Mouse (Mus musculus) limb, embryonic 12.5 days (tissue): Measurements from ENCODE around the gene Eddm3b. TPM values are rescaled to one million over a fixed set of nuclear protein-coding genes. Genes with fewer than 3 reads are reported as not detected.

Source experiments
- ATAC-seq: fragments of 200-750 bp; cut with Nextera tagmentation; 2 replicates; pipeline ENCODE4 v1.8.0; 2017; ENCODE audit warnings: low read depth, moderate TSS enrichment; ENCODE audit not compliant: insufficient number of reproducible peaks, insufficient read depth, low FRiP score, low TSS enrichment
- H3K27ac ChIP-seq: fragments of 300-500 bp; sonication (generic); 2 replicates; pipeline ENCODE4 v1.5.1; 2016; ENCODE audit warnings: mild to moderate bottlenecking, moderate library complexity
- H3K27me3 ChIP-seq: fragments of 300-500 bp; sonication (generic); 2 replicates; pipeline ENCODE4 v1.6.1; 2016; ENCODE audit warnings: mild to moderate bottlenecking, moderate library complexity
- H3K36me3 ChIP-seq: fragments of 300-500 bp; sonication (generic); 2 replicates; pipeline ENCODE4 v1.6.1; 2016; ENCODE audit warnings: mild to moderate bottlenecking, moderate library complexity
- H3K4me1 ChIP-seq: fragments of 300-500 bp; sonication (generic); replicated peaks from 2 replicates; pipeline ENCODE4 v1.6.1; 2016
- H3K4me2 ChIP-seq: fragments of 300-500 bp; sonication (generic); 2 replicates; pipeline ENCODE4 v1.6.1; 2016; ENCODE audit warnings: mild to moderate bottlenecking, moderate library complexity
- H3K4me3 ChIP-seq: fragments of 300-500 bp; sonication (generic); replicated peaks from 2 replicates; pipeline ENCODE4 v1.5.1; 2016; ENCODE audit warnings: mild to moderate bottlenecking
- H3K9ac ChIP-seq: fragments of 300-500 bp; sonication (generic); replicated peaks from 2 replicates; pipeline ENCODE4 v1.6.1; 2016; ENCODE audit warnings: mild to moderate bottlenecking, moderate library complexity
- H3K9me3 ChIP-seq: fragments of 300-500 bp; sonication (generic); 2 replicates; pipeline ENCODE4 v1.6.1; 2016; ENCODE audit warnings: mild to moderate bottlenecking, moderate library complexity
- WGBS: fragments of 180-500 bp; shearing (Covaris S2); methylation state at CpG from one replicate; pipeline ENCODE4 v1.1.7; 2016; 5-methylcytosine and 5-hydroxymethylcytosine counted together
- polyA plus RNA-seq: library from polyadenylated mRNA; unstranded; fragments of >200 nt; fragmentation: Nextera tagmentation; extraction: Ambion mirVana; gene quantifications from 2 replicates; pipeline ENCODE4 v1.2.1, GENCODE M21; 2016

The Eddm3b gene
- polyA plus RNA-seq, 1 experiment from 2014 or later, result not detected

DNA sequence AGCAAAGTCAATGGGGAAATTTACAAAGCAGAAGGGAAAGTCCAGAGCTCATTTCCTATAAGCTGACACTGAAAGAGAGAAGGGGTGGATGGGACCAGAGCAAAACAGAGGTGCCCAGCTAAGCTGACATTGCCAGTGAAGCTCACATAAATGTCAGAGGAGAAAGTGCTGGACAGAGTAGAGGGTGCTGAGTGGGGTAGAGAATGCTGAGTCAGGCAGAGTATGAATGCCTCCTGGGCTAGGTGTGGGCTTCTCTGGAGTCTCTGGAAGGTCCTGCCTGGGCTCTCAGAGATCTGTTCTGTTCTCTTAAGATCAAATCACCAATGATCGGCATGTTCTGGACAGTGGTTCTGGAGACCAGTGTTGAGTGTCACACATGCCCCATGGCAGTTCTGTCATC is 51.2 kb downstream of the Eddm3b start:
- H3K9me3 ChIP-seq, result no peaks in the 10 kb centered on the region
- no peak overlapping the region for H3K4me3 ChIP-seq
- ATAC-seq, result no peak
- H3K36me3 ChIP-seq, result no peaks in the 10 kb centered on the region
- no peak overlapping the region for H3K9ac ChIP-seq
- no peak overlapping the region for H3K27ac ChIP-seq
- H3K4me2 ChIP-seq, result no peak overlapping the region
- no peaks in the 10 kb centered on the region for H3K27me3 ChIP-seq
- H3K4me1 ChIP-seq, result no peaks in the 10 kb centered on the region
- 88% methylated on average over 1 of the region's 1 CpGs for WGBS

DNA sequence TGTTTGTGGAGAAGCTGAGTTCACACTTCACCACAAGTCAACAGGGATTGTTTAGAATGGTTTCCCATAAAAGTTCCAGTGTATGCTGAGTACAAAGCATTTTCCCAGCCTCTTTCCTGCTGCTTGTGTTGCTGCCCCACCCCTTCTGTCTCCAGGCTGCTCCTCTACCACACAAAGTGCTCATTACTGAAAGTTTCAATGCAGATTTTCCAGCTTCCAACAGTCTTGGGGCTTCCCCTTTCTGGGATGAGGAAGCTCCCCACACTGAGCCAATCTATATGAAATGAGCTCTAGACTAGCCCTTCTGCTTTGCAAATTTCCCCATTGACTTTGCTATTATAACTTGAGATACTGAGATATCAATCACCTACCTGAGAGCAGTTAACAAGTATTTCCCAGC is 51.8 kb downstream of the Eddm3b start:
- Histone ChIP-seq H3K4me1 (no peaks in the 10 kb centered on the region), H3K27ac (no peak overlapping the region), H3K9ac (no peak overlapping the region), H3K4me3 (no peak overlapping the region), H3K4me2 (no peak overlapping the region), H3K36me3 (no peaks in the 10 kb centered on the region), H3K9me3 (no peaks in the 10 kb centered on the region), H3K27me3 (no peaks in the 10 kb centered on the region)
- ATAC-seq, result no peak

Other genes with a start within 250 kb of the Eddm3b start
- gene Tep1, start 243.9 kb upstream of the Eddm3b start, polyA plus RNA-seq, result 5.5 and 7.4 TPM in 2 replicates
- gene Klhl33, start 216.9 kb upstream of the Eddm3b start, polyA plus RNA-seq, result 0.11 TPM in 1 of 2 replicates, not detected in the other
- 168 and 171 TPM in 2 replicates for gene Osgep, start 189.5 kb upstream of the Eddm3b start, polyA plus RNA-seq
- gene Apex1, start 189.5 kb upstream of the Eddm3b start, polyA plus RNA-seq, result 350 and 374 TPM in 2 replicates
- 58.7 and 59.1 TPM in 2 replicates for gene Pip4p1, start 183.6 kb upstream of the Eddm3b start, polyA plus RNA-seq
- 61.5 and 67.2 TPM in 2 replicates for gene Pnp, start 183.3 kb upstream of the Eddm3b start, polyA plus RNA-seq
- not detected in 2 replicates for gene Gm49342, start 169.9 kb upstream of the Eddm3b start, polyA plus RNA-seq
- gene Pnp2, start 158.4 kb upstream of the Eddm3b start, polyA plus RNA-seq, result 0.74 and 0.78 TPM in 2 replicates
- gene Rnase10, start 106.7 kb upstream of the Eddm3b start, polyA plus RNA-seq, result not detected in 2 replicates
- not detected in 2 replicates for gene Rnase9, start 72.6 kb upstream of the Eddm3b start, polyA plus RNA-seq
- not detected in 2 replicates for gene Rnase11, start 64.3 kb upstream of the Eddm3b start, polyA plus RNA-seq
- 0.44 TPM in 1 of 2 replicates, not detected in the other for gene Rnase12, start 56.8 kb upstream of the Eddm3b start, polyA plus RNA-seq
- not detected in 2 replicates for gene Olfr750, start 40.0 kb upstream of the Eddm3b start, polyA plus RNA-seq
- gene Rnase4, start 23.3 kb upstream of the Eddm3b start, polyA plus RNA-seq, result 14.1 and 15.8 TPM in 2 replicates
- gene Ang, start 23.3 kb upstream of the Eddm3b start, polyA plus RNA-seq, result 3.1 and 3.7 TPM in 2 replicates
- 0.33 and 0.51 TPM in 2 replicates for gene Rnase6, start 9.5 kb downstream of the Eddm3b start, polyA plus RNA-seq
- not detected in 2 replicates for gene Rnase1, start 32.4 kb downstream of the Eddm3b start, polyA plus RNA-seq
- gene Rnase2b, start 47.8 kb downstream of the Eddm3b start, polyA plus RNA-seq, result not detected in 2 replicates
- gene Ang2, start 84.7 kb downstream of the Eddm3b start, polyA plus RNA-seq, result not detected in 2 replicates
- gene Ear14, start 89.0 kb downstream of the Eddm3b start, polyA plus RNA-seq, result not detected in 2 replicates
- gene Rnase2a, start 141.7 kb downstream of the Eddm3b start, polyA plus RNA-seq, result not detected in 2 replicates
- gene Gm7247, start 247.3 kb downstream of the Eddm3b start, polyA plus RNA-seq, result not detected in 2 replicates